8 mouse cellular contexts compared by ENCODE assay signal in the genomic region with DNA sequence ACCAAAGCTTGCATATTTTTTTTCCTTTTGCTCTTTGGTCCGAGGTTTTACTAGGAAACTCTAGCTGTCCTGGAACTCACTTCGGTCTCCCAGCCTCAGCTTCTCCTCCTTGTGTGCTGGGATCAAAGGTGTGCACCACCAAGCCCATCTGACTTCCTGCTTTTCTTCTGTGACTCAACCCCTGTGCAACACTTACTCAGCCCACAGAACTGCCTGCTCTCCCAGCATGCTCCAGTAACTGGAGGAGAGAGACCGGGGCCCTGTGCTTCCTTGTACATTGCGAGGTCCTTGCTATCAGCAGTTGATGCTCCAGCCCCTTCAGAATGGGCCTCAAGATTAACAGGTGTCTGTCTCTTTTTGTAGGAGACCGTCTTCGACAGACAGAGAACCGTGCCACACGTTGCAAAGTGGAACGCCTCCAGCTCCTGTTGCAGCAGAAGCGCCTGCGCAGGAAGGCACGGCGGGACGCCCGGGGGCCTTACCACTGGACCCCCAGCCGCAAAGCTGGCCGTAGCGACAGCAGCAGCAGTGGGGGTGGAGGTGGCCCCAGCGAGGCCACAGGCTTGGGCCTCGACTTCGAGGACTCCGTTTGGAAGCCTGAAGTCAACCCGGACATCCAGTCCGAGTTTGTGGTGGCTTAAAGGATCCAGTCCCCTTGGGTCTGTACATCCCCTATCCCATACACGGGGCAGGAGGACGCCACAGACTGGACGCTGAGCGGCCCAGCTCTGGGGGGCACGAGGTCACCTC. TPM values are rescaled to one million over a fixed set of nuclear protein-coding genes. Genes with fewer than 3 reads are reported as not detected.
DNase-seq lines count a peak whose midpoint lies in the region; ATAC-seq and TF ChIP-seq lines count a peak whose summit lies in the region.

No protein-coding gene starts in this region.

- no peak for TF ChIP-seq CTCF in lung, embryonic 14.5 days (IDR thresholded peaks at IDR 0.05; ENCODE audit: low read depth)

- H3K36me3 ChIP-seq in lung, embryonic 14.5 days (ENCODE audit: insufficient read depth): peaks cover 73% of the 10 kb centered on the region
- peaks cover 64% of the 10 kb centered on the region for H3K36me3 ChIP-seq in embryonic facial prominence, embryonic 14.5 days (ENCODE audit: control insufficient read depth, insufficient read depth, low read length)
- peaks cover 46% of the 10 kb centered on the region for H3K36me3 ChIP-seq in intestine, embryonic 15.5 days
- peaks cover 62% of the 10 kb centered on the region for H3K36me3 ChIP-seq in neural tube, embryonic 14.5 days (ENCODE audit: control insufficient read depth, insufficient read depth, low read length)

- H3K4me1 ChIP-seq in lung, embryonic 14.5 days (ENCODE audit: insufficient read depth): peaks cover 35% of the 10 kb centered on the region
- H3K4me1 ChIP-seq in embryonic facial prominence, embryonic 14.5 days (ENCODE audit: control insufficient read depth, insufficient read depth, low read length): peaks cover 45% of the 10 kb centered on the region
- peaks cover 85% of the 10 kb centered on the region for H3K4me1 ChIP-seq in intestine, embryonic 15.5 days (replicated peaks)
- peaks cover 51% of the 10 kb centered on the region for H3K4me1 ChIP-seq in neural tube, embryonic 14.5 days (ENCODE audit: control insufficient read depth, insufficient read depth, low read length)

- H3K27me3 ChIP-seq in lung, embryonic 14.5 days (ENCODE audit: insufficient read depth, low read length): no peaks in the 10 kb centered on the region
- no peaks in the 10 kb centered on the region for H3K27me3 ChIP-seq in embryonic facial prominence, embryonic 14.5 days (replicated peaks; ENCODE audit: control insufficient read depth, insufficient read depth, low read length)
- no peaks in the 10 kb centered on the region for H3K27me3 ChIP-seq in intestine, embryonic 15.5 days (replicated peaks)
- no peaks in the 10 kb centered on the region for H3K27me3 ChIP-seq in neural tube, embryonic 14.5 days (ENCODE audit: control insufficient read depth, insufficient read depth, low read length)

- no peak overlapping the region for H3K9ac ChIP-seq in lung, embryonic 14.5 days
- 0 out of 2 replicates have a peak overlapping the region, but pooled peaks have one; percentile 31 for H3K9ac ChIP-seq in embryonic facial prominence, embryonic 14.5 days (ENCODE audit: low read depth, low read length)
- H3K9ac ChIP-seq in intestine, embryonic 15.5 days: peak overlapping the region; percentile 13; the same call in 1 of the 2 replicates
- no peak overlapping the region for H3K9ac ChIP-seq in neural tube, embryonic 14.5 days (replicated peaks; ENCODE audit: low read depth, low read length)

- 72% methylated on average over 29 of the region's 29 CpGs for WGBS in lung, embryonic 14.5 days
- 78% methylated on average over 29 of the region's 29 CpGs for WGBS in embryonic facial prominence, embryonic 14.5 days
- WGBS in intestine, embryonic 15.5 days: 78% methylated on average over 29 of the region's 29 CpGs
- WGBS in neural tube, embryonic 14.5 days: 88% methylated on average over 29 of the region's 29 CpGs

- H3K9me3 ChIP-seq in lung, embryonic 14.5 days (ENCODE audit: low read depth, low read length): no peaks in the 10 kb centered on the region
- no peaks in the 10 kb centered on the region for H3K9me3 ChIP-seq in embryonic facial prominence, embryonic 14.5 days (ENCODE audit: control insufficient read depth, low read length)
- H3K9me3 ChIP-seq in intestine, embryonic 15.5 days: no peaks in the 10 kb centered on the region
- H3K9me3 ChIP-seq in neural tube, embryonic 14.5 days (ENCODE audit: control insufficient read depth, low read length): no peaks in the 10 kb centered on the region

- H3K27ac ChIP-seq in lung, embryonic 14.5 days (ENCODE audit: low read depth): peak overlapping the region; percentile 74; the same call in 1 of the 2 replicates
- H3K27ac ChIP-seq in embryonic facial prominence, embryonic 14.5 days (replicated peaks; ENCODE audit: low read depth, low read length): no peak overlapping the region; the same call in 1 of the 2 replicates
- peak overlapping the region; percentile 72 for H3K27ac ChIP-seq in intestine, embryonic 15.5 days
- H3K27ac ChIP-seq in neural tube, embryonic 14.5 days (ENCODE audit: low read depth, low read length): no peak overlapping the region

- H3K4me3 ChIP-seq in lung, embryonic 14.5 days (ENCODE audit: low read depth, low read length): peak overlapping the region; percentile 9; the same call in 1 of the 2 replicates
- H3K4me3 ChIP-seq in embryonic facial prominence, embryonic 14.5 days (ENCODE audit: low read depth, low read length): no peak overlapping the region
- no peak overlapping the region for H3K4me3 ChIP-seq in intestine, embryonic 15.5 days (replicated peaks)
- H3K4me3 ChIP-seq in neural tube, embryonic 14.5 days (ENCODE audit: low read depth, low read length): peak overlapping the region; percentile 4; the same call in 1 of the 2 replicates

- no peak overlapping the region; the same call in 1 of the 2 replicates for H3K4me2 ChIP-seq in lung, embryonic 14.5 days
- no peak overlapping the region for H3K4me2 ChIP-seq in embryonic facial prominence, embryonic 14.5 days (ENCODE audit: low read depth, low read length)
- no peak overlapping the region; the same call in 1 of the 2 replicates for H3K4me2 ChIP-seq in intestine, embryonic 15.5 days (replicated peaks)
- H3K4me2 ChIP-seq in neural tube, embryonic 14.5 days (ENCODE audit: low read depth, low read length): no peak overlapping the region

- DNase-seq in lung, embryonic 14.5 days: no peak
- DNase-seq in lung, postnatal 25 days (ENCODE audit: low spot score): no peak
- DNase-seq in embryonic facial prominence, embryonic 14.5 days (ENCODE audit: low spot score): no peak
- DNase-seq in frontal cortex, postnatal 10 days (ENCODE audit: low spot score in 2 of 2): no peak
- no peak for DNase-seq in adrenal gland, adult 2 months

- no peak for ATAC-seq in lung, embryonic 14.5 days (ENCODE audit: insufficient read depth)
- ATAC-seq in embryonic facial prominence, embryonic 14.5 days (ENCODE audit: low read depth): no peak
- ATAC-seq in intestine, embryonic 15.5 days: no peak
- ATAC-seq in neural tube, embryonic 14.5 days (ENCODE audit: low read depth): no peak
- no peak for ATAC-seq in granulocyte monocyte progenitor cell, adult 5-6 weeks (replicated peaks; ENCODE audit: poor library complexity, severe bottlenecking)

RNA-seq across cellular contexts. Expression of a gene that starts 8.1 kb away (rescaled TPM):
- polyA plus RNA-seq in lung, embryonic 14.5 days (2014; fragmentation: Nextera tagmentation; extraction: Ambion mirVana): 32.6 and 34.2 TPM in 2 replicates
- 34.2 and 37.0 TPM in 2 replicates for polyA plus RNA-seq in embryonic facial prominence, embryonic 14.5 days (2014; fragmentation: Nextera tagmentation; extraction: Ambion mirVana)
- polyA plus RNA-seq in intestine, embryonic 15.5 days (2015; fragmentation: Nextera tagmentation; extraction: Ambion mirVana): 14.1 and 16.1 TPM in 2 replicates
- polyA plus RNA-seq in neural tube, embryonic 14.5 days (2014; fragmentation: Nextera tagmentation; extraction: Ambion mirVana): 38.8 and 39.8 TPM in 2 replicates
- 100 to 1,000 TPM in 1 of 2 experiments, 10 to 100 TPM in 1; 75.8 to 115 TPM for total RNA-seq in adrenal gland, adult 2 months (2021)
- 233 and 269 TPM in 2 replicates for polyA plus RNA-seq in adrenal gland, adult 2 months (2012; rRNA removed)
- total RNA-seq in granulocyte monocyte progenitor cell, adult 5-6 weeks (2014; fragmentation: Nextera tagmentation): 26.7 and 36.8 TPM in 2 replicates
- total RNA-seq in granulocyte monocyte progenitor cell, adult 5-6 weeks (2017): 10.0 and 17.4 TPM in 2 replicates

RNA-seq across cellular contexts. Expression of a gene that starts 9.6 kb away (rescaled TPM):
- 71.8 and 71.9 TPM in 2 replicates for polyA plus RNA-seq in lung, embryonic 14.5 days (2014; fragmentation: Nextera tagmentation; extraction: Ambion mirVana)
- 59.7 and 88.3 TPM in 2 replicates for polyA plus RNA-seq in embryonic facial prominence, embryonic 14.5 days (2014; fragmentation: Nextera tagmentation; extraction: Ambion mirVana)
- 69.4 and 83.9 TPM in 2 replicates for polyA plus RNA-seq in intestine, embryonic 15.5 days (2015; fragmentation: Nextera tagmentation; extraction: Ambion mirVana)
- polyA plus RNA-seq in neural tube, embryonic 14.5 days (2014; fragmentation: Nextera tagmentation; extraction: Ambion mirVana): 249 and 286 TPM in 2 replicates
- 10 to 100 TPM; 30.6 to 77.0 TPM for total RNA-seq in adrenal gland, adult 2 months (2021)
- 108 and 152 TPM in 2 replicates for polyA plus RNA-seq in adrenal gland, adult 2 months (2012; rRNA removed)
- 25.3 and 70.7 TPM in 2 replicates for total RNA-seq in granulocyte monocyte progenitor cell, adult 5-6 weeks (2014; fragmentation: Nextera tagmentation)
- 36.8 and 40.7 TPM in 2 replicates for total RNA-seq in granulocyte monocyte progenitor cell, adult 5-6 weeks (2017)

RNA-seq across cellular contexts. Expression of a gene that starts 15.5 kb away (rescaled TPM):
- 3.8 and 5.5 TPM in 2 replicates for polyA plus RNA-seq in lung, embryonic 14.5 days (2014; fragmentation: Nextera tagmentation; extraction: Ambion mirVana)
- polyA plus RNA-seq in embryonic facial prominence, embryonic 14.5 days (2014; fragmentation: Nextera tagmentation; extraction: Ambion mirVana): 7.3 and 9.0 TPM in 2 replicates
- 4.8 and 5.1 TPM in 2 replicates for polyA plus RNA-seq in intestine, embryonic 15.5 days (2015; fragmentation: Nextera tagmentation; extraction: Ambion mirVana)
- polyA plus RNA-seq in neural tube, embryonic 14.5 days (2014; fragmentation: Nextera tagmentation; extraction: Ambion mirVana): 82.2 and 101 TPM in 2 replicates
- total RNA-seq in adrenal gland, adult 2 months (2021): 100 to 1,000 TPM in 1 of 2 experiments, 10 to 100 TPM in 1; 74.5 to 118 TPM
- polyA plus RNA-seq in adrenal gland, adult 2 months (2012; rRNA removed): 84.3 and 84.6 TPM in 2 replicates
- 0.73 and 5.3 TPM in 2 replicates for total RNA-seq in granulocyte monocyte progenitor cell, adult 5-6 weeks (2014; fragmentation: Nextera tagmentation)
- total RNA-seq in granulocyte monocyte progenitor cell, adult 5-6 weeks (2017): 0.36 TPM in 1 of 2 replicates, not detected in the other

RNA-seq across cellular contexts. Expression of a gene that starts 16.6 kb away (rescaled TPM):
- polyA plus RNA-seq in lung, embryonic 14.5 days (2014; fragmentation: Nextera tagmentation; extraction: Ambion mirVana): 8.3 and 9.7 TPM in 2 replicates
- polyA plus RNA-seq in embryonic facial prominence, embryonic 14.5 days (2014; fragmentation: Nextera tagmentation; extraction: Ambion mirVana): 11.0 and 13.1 TPM in 2 replicates
- polyA plus RNA-seq in intestine, embryonic 15.5 days (2015; fragmentation: Nextera tagmentation; extraction: Ambion mirVana): 22.9 and 25.1 TPM in 2 replicates
- 6.4 and 7.8 TPM in 2 replicates for polyA plus RNA-seq in neural tube, embryonic 14.5 days (2014; fragmentation: Nextera tagmentation; extraction: Ambion mirVana)
- 10 to 100 TPM; 14.0 to 21.7 TPM for total RNA-seq in adrenal gland, adult 2 months (2021)
- polyA plus RNA-seq in adrenal gland, adult 2 months (2012; rRNA removed): 25.9 and 34.5 TPM in 2 replicates
- total RNA-seq in granulocyte monocyte progenitor cell, adult 5-6 weeks (2014; fragmentation: Nextera tagmentation): 17.2 and 43.4 TPM in 2 replicates
- total RNA-seq in granulocyte monocyte progenitor cell, adult 5-6 weeks (2017): 11.2 and 11.5 TPM in 2 replicates

RNA-seq across cellular contexts. Expression of a gene that starts 17.7 kb away (rescaled TPM):
- polyA plus RNA-seq in lung, embryonic 14.5 days (2014; fragmentation: Nextera tagmentation; extraction: Ambion mirVana): 493 and 529 TPM in 2 replicates
- polyA plus RNA-seq in embryonic facial prominence, embryonic 14.5 days (2014; fragmentation: Nextera tagmentation; extraction: Ambion mirVana): 474 and 475 TPM in 2 replicates
- polyA plus RNA-seq in intestine, embryonic 15.5 days (2015; fragmentation: Nextera tagmentation; extraction: Ambion mirVana): 701 and 737 TPM in 2 replicates
- 472 and 519 TPM in 2 replicates for polyA plus RNA-seq in neural tube, embryonic 14.5 days (2014; fragmentation: Nextera tagmentation; extraction: Ambion mirVana)
- 100 to 1,000 TPM; 654 to 778 TPM for total RNA-seq in adrenal gland, adult 2 months (2021)
- polyA plus RNA-seq in adrenal gland, adult 2 months (2012; rRNA removed): 5,895 and 6,727 TPM in 2 replicates
- total RNA-seq in granulocyte monocyte progenitor cell, adult 5-6 weeks (2014; fragmentation: Nextera tagmentation): 193 and 253 TPM in 2 replicates
- 47.4 and 49.6 TPM in 2 replicates for total RNA-seq in granulocyte monocyte progenitor cell, adult 5-6 weeks (2017)

Comparison
In these comparisons a context has a peak if more than half of its experiments do, and no peak if none do; other contexts are left out.
1. H3K27ac ChIP-seq: peak in lung, embryonic 14.5 days (single experiment) and intestine, embryonic 15.5 days (single experiment); none in embryonic facial prominence, embryonic 14.5 days (single experiment) and neural tube, embryonic 14.5 days (single experiment).
2. H3K4me3 ChIP-seq: peak in lung, embryonic 14.5 days (single experiment) and neural tube, embryonic 14.5 days (single experiment); none in embryonic facial prominence, embryonic 14.5 days (single experiment) and intestine, embryonic 15.5 days (single experiment).
3. H3K9ac ChIP-seq: peak in embryonic facial prominence, embryonic 14.5 days (single experiment) and intestine, embryonic 15.5 days (single experiment); none in lung, embryonic 14.5 days (single experiment) and neural tube, embryonic 14.5 days (single experiment).